Mouse (Mus musculus) megakaryocyte, embryonic 14.5 days (primary cell): Measurements from ENCODE around the gene Calm2. TPM values are rescaled to one million over a fixed set of nuclear protein-coding genes. Genes with fewer than 3 reads are reported as not detected.
A peak's percentile ranks its signal among the peaks of the same experiment; 100 is the strongest.

ENCODE experiments used
- H3K27me3 ChIP-seq: replicated peaks from 2 replicates; pipeline ENCODE3; 2012; ENCODE audit warnings: inconsistent platforms
- H3K36me3 ChIP-seq: replicated peaks from 2 replicates; pipeline ENCODE3; 2012; ENCODE audit warnings: low read length, inconsistent platforms, mixed read lengths
- H3K4me1 ChIP-seq: 2 replicates; pipeline ENCODE4 v1.6.1; 2012; ENCODE audit warnings: inconsistent platforms
- H3K4me3 ChIP-seq: replicated peaks from 2 replicates; pipeline ENCODE3; 2012; ENCODE audit warnings: moderate library complexity, mild to moderate bottlenecking, inconsistent platforms
- H3K9me3 ChIP-seq: 2 replicates; pipeline ENCODE4 v1.6.1; 2012; ENCODE audit warnings: inconsistent platforms
- FLI1 ChIP-seq: IDR thresholded peaks from 2 replicates; pipeline ENCODE4 v1.6.1; 2012; ENCODE audit warnings: low read length, inconsistent platforms, mixed read lengths
- GATA1 ChIP-seq: IDR thresholded peaks from 3 replicates; pipeline ENCODE4 v1.6.1; 2012; ENCODE audit warnings: mixed read lengths, low read length, inconsistent platforms, borderline replicate concordance
- polyA plus RNA-seq: library from polyadenylated mRNA; stranded (reverse); fragments of >175 nt; gene quantifications from 2 replicates; pipeline ENCODE4 v1.2.3, GENCODE M21; 2012; ENCODE audit warnings: low replicate concordance; ENCODE audit not compliant: insufficient read depth

Calm2 gene
- polyA plus RNA-seq = 2.3 and 36.6 TPM in 2 replicates

GRCm38 (mm10) chr17:87446767-87447611, at the start of gene Calm2:
TSS of gene Calm2 (minus strand) at chr17:87446935.
- Histone ChIP-seq H3K27me3 (no peaks in the 10 kb centered on the region), H3K36me3 (peaks cover 21% of the 10 kb centered on the region), H3K4me1 (peaks cover 52% of the 10 kb centered on the region), H3K9me3 (no peaks in the 10 kb centered on the region), H3K4me3 (peak within 1 kb of the TSS; percentile 96)
- no peak for TF ChIP-seq FLI1
- TF ChIP-seq GATA1 = no peak; the same call in 2 of the 3 replicates

GRCm38 (mm10) chr17:87495504-87495903, 48.8 kb upstream of the Calm2 start:
- peaks cover 34% of the 10 kb centered on the region for H3K27me3 ChIP-seq
- TF ChIP-seq GATA1 (no peak), FLI1 (no peak)
- H3K4me1 ChIP-seq = no peaks in the 10 kb centered on the region
- no peaks in the 10 kb centered on the region for H3K36me3 ChIP-seq
- H3K9me3 ChIP-seq = no peaks in the 10 kb centered on the region
- no peak overlapping the region for H3K4me3 ChIP-seq

GRCm38 (mm10) chr17:87494310-87494709, 47.6 kb upstream of the Calm2 start:
- no peaks in the 10 kb centered on the region for H3K9me3 ChIP-seq
- no peak overlapping the region for H3K4me3 ChIP-seq
- no peak for TF ChIP-seq FLI1
- TF ChIP-seq GATA1 = no peak

GRCm38 (mm10) chr17:87492286-87492685, 45.6 kb upstream of the Calm2 start:
- Histone ChIP-seq H3K4me3 (no peak overlapping the region), H3K4me1 (no peaks in the 10 kb centered on the region), H3K27me3 (peaks cover 21% of the 10 kb centered on the region), H3K36me3 (no peaks in the 10 kb centered on the region), H3K9me3 (no peaks in the 10 kb centered on the region)
- TF ChIP-seq FLI1 (no peak), GATA1 (no peak)

More at GRCm38 (mm10) chr17:87494310-87494709, 47.6 kb upstream of the Calm2 start:
- peaks cover 25% of the 10 kb centered on the region for H3K27me3 ChIP-seq
- H3K4me1 ChIP-seq = no peaks in the 10 kb centered on the region
- H3K36me3 ChIP-seq = no peaks in the 10 kb centered on the region

GRCm38 (mm10) chr17:87490295-87490694, 43.6 kb upstream of the Calm2 start:
- TF ChIP-seq GATA1 (no peak), FLI1 (no peak)
- Histone ChIP-seq H3K4me3 (no peak overlapping the region), H3K36me3 (no peaks in the 10 kb centered on the region), H3K9me3 (peaks cover 12% of the 10 kb centered on the region), H3K4me1 (no peaks in the 10 kb centered on the region), H3K27me3 (peaks cover 34% of the 10 kb centered on the region)

GRCm38 (mm10) chr17:87485751-87486150, 39.0 kb upstream of the Calm2 start:
- H3K36me3 ChIP-seq = no peaks in the 10 kb centered on the region
- TF ChIP-seq FLI1 = no peak
- TF ChIP-seq GATA1 = no peak
- H3K4me3 ChIP-seq = no peak overlapping the region
- peaks cover 12% of the 10 kb centered on the region for H3K9me3 ChIP-seq
- no peaks in the 10 kb centered on the region for H3K4me1 ChIP-seq
- peaks cover 41% of the 10 kb centered on the region for H3K27me3 ChIP-seq

- Histone ChIP-seq H3K4me3 (no peak overlapping the region), H3K27me3 (peaks cover 48% of the 10 kb centered on the region), H3K4me1 (no peaks in the 10 kb centered on the region), H3K36me3 (no peaks in the 10 kb centered on the region), H3K9me3 (peaks cover 12% of the 10 kb centered on the region)
- TF ChIP-seq GATA1 (no peak), FLI1 (no peak)
Measured at GRCm38 (mm10) chr17:87482867-87483266, 36.1 kb upstream of the Calm2 start.

GRCm38 (mm10) chr17:87478569-87478968, 31.8 kb upstream of the Calm2 start:
- TF ChIP-seq GATA1 (no peak), FLI1 (no peak)
- peaks cover 10% of the 10 kb centered on the region for H3K4me1 ChIP-seq
- no peak overlapping the region for H3K4me3 ChIP-seq
- no peaks in the 10 kb centered on the region for H3K36me3 ChIP-seq
- peaks cover 62% of the 10 kb centered on the region for H3K27me3 ChIP-seq
- peaks cover 7% of the 10 kb centered on the region; the same call in 1 of the 2 replicates for H3K9me3 ChIP-seq

- no peak overlapping the region for H3K4me3 ChIP-seq
- peaks cover 7% of the 10 kb centered on the region; the same call in 1 of the 2 replicates for H3K9me3 ChIP-seq
- H3K4me1 ChIP-seq = peaks cover 19% of the 10 kb centered on the region
- TF ChIP-seq GATA1 = no peak
- TF ChIP-seq FLI1 = no peak
- H3K27me3 ChIP-seq = peaks cover 65% of the 10 kb centered on the region
- H3K36me3 ChIP-seq = no peaks in the 10 kb centered on the region
Measured at GRCm38 (mm10) chr17:87477611-87478010, 30.9 kb upstream of the Calm2 start.

- TF ChIP-seq FLI1 = no peak
- TF ChIP-seq GATA1 = no peak
- Histone ChIP-seq H3K9me3 (peaks cover 7% of the 10 kb centered on the region; the same call in 1 of the 2 replicates), H3K4me1 (peaks cover 29% of the 10 kb centered on the region)
Measured at GRCm38 (mm10) chr17:87475356-87475755, 28.6 kb upstream of the Calm2 start.

More at GRCm38 (mm10) chr17:87475356-87475755, 28.6 kb upstream of the Calm2 start:
- no peaks in the 10 kb centered on the region for H3K36me3 ChIP-seq
- H3K4me3 ChIP-seq = no peak overlapping the region
- H3K27me3 ChIP-seq = peaks cover 67% of the 10 kb centered on the region
